Mouse (Mus musculus): ENCODE measurements around the gene Zfp459.
A peak's percentile ranks its signal among the peaks of the same experiment; 100 is the strongest.
"Not testable (repeated sequence)": the region's sequence is repeated elsewhere in the genome, so short reads cannot be mapped to it uniquely, and the experiment has no call there.

The Zfp459 gene

GRCm38 (mm10) chr13:67421207-67421857 is at the start of gene Zfp459:
Gene Zfp459, minus strand, starts transcription at chr13:67421418.
- peak in 1 of 2 experiments; percentile 4 for DNase-seq (ENCODE audit: low spot score in 2 of 2)

- DNase-seq (ENCODE audit: low spot score in 2 of 2) = no peak
Measured at GRCm38 (mm10) chr13:67469274-67469673, 48.1 kb upstream of the Zfp459 start.

- not testable (repeated sequence) for DNase-seq (ENCODE audit: low spot score in 2 of 2)
Measured at GRCm38 (mm10) chr13:67463506-67464185, 42.4 kb upstream of the Zfp459 start.

- no peak for DNase-seq (ENCODE audit: low spot score in 2 of 2)
Measured at GRCm38 (mm10) chr13:67452021-67452309, 30.7 kb upstream of the Zfp459 start.

GRCm38 (mm10) chr13:67451172-67452020 is 30.2 kb upstream of the Zfp459 start, which contains the start of gene Zfp874a:
Gene Zfp874a, minus strand, starts transcription at chr13:67451624.
- DNase-seq (ENCODE audit: low spot score in 2 of 2) = peak; percentile 71 to 82

GRCm38 (mm10) chr13:67437095-67437494 is 15.9 kb upstream of the Zfp459 start:
- DNase-seq (ENCODE audit: low spot score in 2 of 2) = not testable (repeated sequence)

GRCm38 (mm10) chr13:67428116-67428515 is 6.9 kb upstream of the Zfp459 start:
- DNase-seq (ENCODE audit: low spot score in 2 of 2) = no peak

GRCm38 (mm10) chr13:67425699-67426098 is 4.5 kb upstream of the Zfp459 start:
- not testable (repeated sequence) for DNase-seq (ENCODE audit: low spot score in 2 of 2)

GRCm38 (mm10) chr13:67422532-67422931 is 1.3 kb upstream of the Zfp459 start:
- not testable (repeated sequence) for DNase-seq (ENCODE audit: low spot score in 2 of 2)

- DNase-seq (ENCODE audit: low spot score in 2 of 2) = no peak
Measured at GRCm38 (mm10) chr13:67420558-67421206, 536 bp downstream of the Zfp459 start.

- no peak for DNase-seq (ENCODE audit: low spot score in 2 of 2)
Measured at GRCm38 (mm10) chr13:67416811-67417210, 4.4 kb downstream of the Zfp459 start.

- DNase-seq (ENCODE audit: low spot score in 2 of 2) = no peak
Measured at GRCm38 (mm10) chr13:67415759-67416158, 5.5 kb downstream of the Zfp459 start.

GRCm38 (mm10) chr13:67413634-67414033 is 7.6 kb downstream of the Zfp459 start:
- DNase-seq (ENCODE audit: low spot score in 2 of 2) = not testable (repeated sequence)

GRCm38 (mm10) chr13:67399183-67399903 is 21.9 kb downstream of the Zfp459 start, which contains the start of gene Zfp429:
Gene Zfp429, minus strand, starts transcription at chr13:67399819.
- peak; percentile 20 to 34 for DNase-seq (ENCODE audit: low spot score in 2 of 2)

GRCm38 (mm10) chr13:67376255-67376654 is 45.0 kb downstream of the Zfp459 start:
- DNase-seq (ENCODE audit: low spot score in 2 of 2) = not testable (repeated sequence)

GRCm38 (mm10) chr13:67375050-67375911 is 45.9 kb downstream of the Zfp459 start, which contains the start of the genes Gm28041 and Zfp456:
Gene Gm28041, minus strand, starts transcription at chr13:67375733.
Gene Zfp456, minus strand, starts transcription at chr13:67375810.
- peak; percentile 36 to 60 for DNase-seq (ENCODE audit: low spot score in 2 of 2)

- peak; percentile 68 to 86 for DNase-seq (ENCODE audit: low spot score in 2 of 2)
Measured at GRCm38 (mm10) chr13:67360131-67360744, 61.0 kb downstream of the Zfp459 start, which contains the start of the genes Gm28044 and Zfp953. Gene Gm28044, minus strand, starts transcription at chr13:67360536. Gene Zfp953, minus strand, starts transcription at chr13:67360605.

Data from spleen, postnatal 14 days (tissue).